Mouse (Mus musculus) myocyte (in vitro differentiated cells): ENCODE data around the gene Ggt6.

Experiments
- E2F4 ChIP-seq: IDR thresholded peaks from one replicate; pipeline ENCODE4 v1.6.1; 2011; ENCODE audit warnings: mild to moderate bottlenecking, control low read depth, moderate library complexity; ENCODE audit not compliant: insufficient read depth
- MAX ChIP-seq: IDR thresholded peaks from one replicate; pipeline ENCODE4 v1.6.1; 2011; ENCODE audit warnings: low read depth, mild to moderate bottlenecking, control low read depth
- MYOD1 ChIP-seq, 3 experiments: IDR thresholded peaks; one replicate each; pipeline ENCODE4 v1.6.1; 2011; ENCODE audit warnings: control low read depth in 2 of 3, low read depth in 2 of 3, mild to moderate bottlenecking in 2 of 3, moderate library complexity in 1 of 3; ENCODE audit not compliant: insufficient read length in 2 of 3, control insufficient read depth in 1 of 3
- POLR2A ChIP-seq: IDR thresholded peaks from one replicate; pipeline ENCODE4 v1.6.1; 2011; ENCODE audit warnings: low read depth, mild to moderate bottlenecking, control low read depth, moderate library complexity; ENCODE audit not compliant: insufficient read length
- POLR2AphosphoS2 ChIP-seq: IDR thresholded peaks from one replicate; pipeline ENCODE4 v1.6.1; 2011; ENCODE audit warnings: low read depth, control low read depth; ENCODE audit not compliant: insufficient read length
- TCF12 ChIP-seq: IDR thresholded peaks from one replicate; pipeline ENCODE4 v1.6.1; 2011; ENCODE audit warnings: mild to moderate bottlenecking, control low read depth; ENCODE audit not compliant: poor library complexity, insufficient read depth, severe bottlenecking
- TCF3 ChIP-seq: IDR thresholded peaks from one replicate; pipeline ENCODE4 v1.6.1; 2011; ENCODE audit warnings: low read depth, control low read depth; ENCODE audit not compliant: insufficient read length
- USF1 ChIP-seq: IDR thresholded peaks from one replicate; pipeline ENCODE4 v1.6.1; 2011; ENCODE audit warnings: low read depth, mild to moderate bottlenecking, control low read depth, moderate library complexity

DNA sequence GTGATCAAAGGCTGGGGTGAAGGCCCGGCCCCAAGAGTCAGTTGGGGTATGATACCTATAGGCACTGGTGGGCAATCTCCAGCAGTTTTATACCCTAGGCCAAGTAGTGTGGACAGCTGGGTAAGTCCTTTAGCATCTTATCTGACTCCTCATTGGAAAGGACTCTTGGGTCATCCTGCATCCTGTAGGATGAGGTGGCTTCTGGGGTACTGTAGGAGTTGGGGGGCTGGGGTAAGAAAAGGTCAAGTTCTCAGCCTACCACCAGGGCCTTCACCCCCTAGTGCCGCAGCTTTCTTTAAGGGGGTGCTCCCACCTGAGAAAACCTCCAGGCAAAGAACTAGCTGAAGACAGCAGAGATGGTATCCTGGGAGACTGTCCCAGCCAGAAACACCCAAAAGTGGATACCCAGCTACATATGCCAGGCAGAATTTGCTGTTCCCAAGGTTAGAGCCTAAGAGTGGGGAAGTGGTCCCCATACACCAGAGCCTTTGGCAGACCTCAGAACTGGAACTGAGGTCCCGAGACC, 16.9 kb downstream of the Ggt6 start:
- TF ChIP-seq POLR2A (no peak), MAX (no peak), TCF3 (no peak), TCF12 (no peak), E2F4 (no peak), USF1 (no peak), POLR2AphosphoS2 (no peak), MYOD1 (IDR thresholded peaks at IDR 0.05; ENCODE audit: control insufficient read depth in 1 of 3, insufficient read length in 2 of 3, low read depth in 2 of 3) (no peak)
